Mouse (Mus musculus) stomach, embryonic 14.5 days (tissue): Measurements from ENCODE around the gene Cntn6. TPM values are rescaled to one million over a fixed set of nuclear protein-coding genes. Genes with fewer than 3 reads are reported as not detected.

Source experiments
- ATAC-seq: fragments of 200-750 bp; cut with Nextera tagmentation; 2 replicates; pipeline ENCODE4 v1.8.0; 2017; ENCODE audit warnings: low read depth, moderate TSS enrichment; ENCODE audit not compliant: insufficient number of reproducible peaks, insufficient read depth, low FRiP score
- H3K27ac ChIP-seq: fragments of 300-500 bp; sonication (generic); 2 replicates; pipeline ENCODE4 v1.5.1; 2014; ENCODE audit warnings: mild to moderate bottlenecking, low read length, moderate library complexity, mixed read lengths
- H3K27me3 ChIP-seq: fragments of 300-500 bp; sonication (generic); 2 replicates; pipeline ENCODE4 v1.6.1; 2014; ENCODE audit warnings: low read length, control low read depth, mixed read lengths; ENCODE audit not compliant: control insufficient read depth, insufficient read depth
- H3K36me3 ChIP-seq: fragments of 300-500 bp; sonication (generic); 2 replicates; pipeline ENCODE4 v1.6.1; 2014; ENCODE audit warnings: mild to moderate bottlenecking, control low read depth, low read length, moderate library complexity, mixed read lengths; ENCODE audit not compliant: control insufficient read depth, insufficient read depth
- H3K4me1 ChIP-seq: fragments of 300-500 bp; sonication (generic); 2 replicates; pipeline ENCODE4 v1.6.1; 2014; ENCODE audit warnings: low read length, control low read depth, mixed read lengths; ENCODE audit not compliant: control insufficient read depth, insufficient read depth
- H3K4me2 ChIP-seq: fragments of 300-500 bp; sonication (generic); replicated peaks from 2 replicates; pipeline ENCODE4 v1.6.1; 2014; ENCODE audit warnings: low read depth, low read length, control low read depth
- H3K4me3 ChIP-seq: fragments of 300-500 bp; sonication (generic); 2 replicates; pipeline ENCODE4 v1.5.1; 2014; ENCODE audit warnings: low read depth, low read length, control low read depth
- H3K9ac ChIP-seq: fragments of 300-500 bp; sonication (generic); replicated peaks from 2 replicates; pipeline ENCODE4 v1.6.1; 2014; ENCODE audit warnings: low read depth, mild to moderate bottlenecking, control low read depth, low read length, moderate library complexity, mixed read lengths
- H3K9me3 ChIP-seq: fragments of 300-500 bp; sonication (generic); 2 replicates; pipeline ENCODE4 v1.6.1; 2016; ENCODE audit warnings: low read depth, low read length, control low read depth; ENCODE audit not compliant: control insufficient read depth
- WGBS: fragments of 180-500 bp; shearing (Covaris S2); extraction: QIAGEN DNeasy Blood & Tissue Kit; methylation state at CpG from one replicate; pipeline ENCODE4 v1.1.7; 2014; 5-methylcytosine and 5-hydroxymethylcytosine counted together
- polyA plus RNA-seq: library from polyadenylated mRNA; unstranded; fragments of >200 nt; fragmentation: Nextera tagmentation; extraction: Ambion mirVana; gene quantifications from 2 replicates; pipeline ENCODE4 v1.2.1, GENCODE M21; 2014

The Cntn6 gene
- polyA plus RNA-seq, 1 experiment from 2014 or later = 0.94 TPM

DNA sequence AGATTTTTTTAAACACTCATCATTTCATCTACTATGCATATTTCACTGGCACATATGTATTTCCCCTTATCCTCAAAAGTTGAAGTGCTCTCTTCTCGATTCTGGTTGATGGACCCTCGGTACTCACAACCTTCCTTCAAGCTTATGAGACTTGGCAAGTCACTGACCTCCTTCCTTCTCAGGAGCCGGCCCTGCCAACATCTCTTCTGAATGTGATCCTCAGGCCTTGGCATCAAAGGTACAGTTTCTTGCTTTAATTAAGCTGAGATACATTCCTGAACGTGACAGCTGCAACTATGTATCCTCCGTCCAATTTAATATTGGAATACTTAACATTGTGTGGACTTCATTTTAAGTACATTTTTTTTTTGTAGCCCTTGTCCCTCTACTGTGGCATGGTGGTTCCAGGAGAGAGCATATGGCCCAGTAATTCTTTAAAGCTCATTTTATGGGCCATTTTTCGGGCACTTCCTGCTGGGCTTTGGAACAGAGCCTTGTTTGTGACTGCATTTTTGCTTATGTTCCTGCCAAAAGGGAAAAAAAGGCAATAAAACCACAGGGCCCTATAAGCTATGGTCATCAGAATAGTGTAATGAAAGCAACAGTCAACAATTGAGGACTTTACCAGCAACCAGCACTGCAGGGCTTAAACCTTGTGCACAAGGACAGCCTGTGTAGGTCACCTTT, 196.0 kb downstream of the Cntn6 start:
- no peak for ATAC-seq
- Histone ChIP-seq H3K36me3 (no peaks in the 10 kb centered on the region), H3K9me3 (no peaks in the 10 kb centered on the region), H3K4me1 (no peaks in the 10 kb centered on the region), H3K27ac (no peak overlapping the region), H3K4me2 (no peak overlapping the region), H3K27me3 (no peaks in the 10 kb centered on the region), H3K4me3 (no peak overlapping the region), H3K9ac (no peak overlapping the region)
- WGBS = 82% methylated on average over 6 of the region's 6 CpGs

DNA sequence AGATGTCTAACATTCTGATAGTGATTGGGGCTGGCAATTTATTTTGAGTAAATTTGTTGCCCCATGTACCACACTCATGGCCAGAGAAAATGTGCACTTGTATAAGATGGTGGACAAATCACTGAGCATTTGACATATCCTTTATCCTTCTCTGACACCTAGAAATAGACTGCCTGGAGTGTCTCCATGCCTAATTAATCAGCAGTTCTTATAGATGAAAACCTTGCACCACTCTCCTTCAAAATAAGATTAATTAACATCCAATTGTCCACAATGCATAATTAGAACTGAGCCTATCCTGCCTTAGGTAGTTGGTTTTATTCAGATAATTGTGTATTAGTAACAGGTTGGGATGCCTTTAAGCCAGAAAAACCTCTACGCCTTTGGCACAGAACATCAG, 236.0 kb downstream of the Cntn6 start:
- H3K36me3 ChIP-seq = no peaks in the 10 kb centered on the region
- H3K9me3 ChIP-seq = no peaks in the 10 kb centered on the region
- H3K4me1 ChIP-seq = no peaks in the 10 kb centered on the region
- H3K4me2 ChIP-seq = no peak overlapping the region
- ATAC-seq = no peak
- 89% methylated on average over 1 of the region's 1 CpGs for WGBS
- H3K4me3 ChIP-seq = no peak overlapping the region
- H3K27me3 ChIP-seq = no peaks in the 10 kb centered on the region
- H3K9ac ChIP-seq = no peak overlapping the region
- H3K27ac ChIP-seq = no peak overlapping the region

DNA sequence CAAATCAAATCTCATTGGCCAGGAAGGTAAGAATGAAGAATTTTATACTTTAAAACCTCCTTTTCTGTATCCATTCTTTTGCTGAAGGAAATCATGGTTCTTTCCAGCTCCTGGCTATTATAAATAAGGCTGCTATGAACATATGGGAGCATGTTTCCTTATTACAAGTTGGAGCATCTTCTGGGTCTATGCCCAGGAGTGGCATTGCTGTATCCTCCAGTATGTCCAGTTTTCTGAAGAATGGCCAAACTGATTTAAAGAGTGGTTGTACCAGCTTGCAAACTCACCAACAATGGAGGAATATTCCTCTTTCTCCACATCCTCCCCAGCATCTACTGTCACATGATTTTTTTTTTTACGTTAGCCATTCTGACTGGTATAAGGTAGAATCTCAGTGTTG, 241.7 kb downstream of the Cntn6 start:
- H3K27me3 ChIP-seq = no peaks in the 10 kb centered on the region
- no peak overlapping the region for H3K9ac ChIP-seq
- no peak overlapping the region for H3K4me2 ChIP-seq
- no peaks in the 10 kb centered on the region for H3K9me3 ChIP-seq
- no peak overlapping the region for H3K27ac ChIP-seq
- no peak for ATAC-seq
- WGBS = 90% methylated on average over 1 of the region's 1 CpGs
- H3K36me3 ChIP-seq = no peaks in the 10 kb centered on the region
- no peak overlapping the region for H3K4me3 ChIP-seq
- no peaks in the 10 kb centered on the region for H3K4me1 ChIP-seq

DNA sequence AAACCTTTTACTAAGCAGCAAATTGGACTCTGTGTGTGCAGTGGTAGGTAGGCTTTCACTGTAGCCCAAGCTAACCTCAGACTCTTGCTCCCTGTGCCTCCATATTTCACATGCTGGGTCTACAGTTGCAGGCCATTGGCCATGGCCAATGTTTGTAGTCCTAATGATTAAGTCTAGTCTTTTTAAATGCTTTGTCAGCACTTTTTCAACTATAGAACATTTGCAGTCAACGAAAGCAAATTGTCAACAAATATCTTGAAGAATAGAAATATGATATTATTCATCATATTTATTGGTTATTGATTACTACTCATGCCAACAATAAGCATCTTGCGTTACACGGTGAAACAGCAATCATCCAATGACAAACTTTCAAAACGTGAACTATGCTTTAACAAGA, 246.4 kb downstream of the Cntn6 start:
- Histone ChIP-seq H3K27me3 (no peaks in the 10 kb centered on the region), H3K36me3 (no peaks in the 10 kb centered on the region), H3K4me3 (no peak overlapping the region), H3K4me1 (no peaks in the 10 kb centered on the region), H3K27ac (no peak overlapping the region), H3K4me2 (no peak overlapping the region), H3K9ac (no peak overlapping the region), H3K9me3 (no peaks in the 10 kb centered on the region)
- ATAC-seq = no peak
- 88% methylated on average over 4 of the region's 4 CpGs for WGBS

DNA sequence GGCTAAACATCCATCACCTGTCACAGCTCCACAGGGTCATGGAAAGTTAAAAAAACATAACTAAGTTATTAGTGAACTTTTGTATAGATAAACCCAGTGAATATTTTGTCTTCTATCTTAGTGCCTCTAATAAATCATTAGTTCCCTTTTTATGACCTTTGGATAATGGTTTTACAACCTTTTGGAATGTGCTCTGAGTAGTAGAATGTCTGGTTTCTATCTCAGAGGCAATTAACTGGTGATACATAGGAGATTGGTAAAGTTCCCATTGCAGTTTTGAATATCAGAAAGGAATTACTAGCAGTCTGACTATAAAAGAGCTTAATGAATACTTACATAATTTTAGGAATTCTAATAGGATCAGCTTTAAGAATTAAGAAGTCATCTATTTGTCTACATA, 265.5 kb downstream of the Cntn6 start:
- Histone ChIP-seq H3K9me3 (no peaks in the 10 kb centered on the region), H3K27me3 (no peaks in the 10 kb centered on the region), H3K27ac (no peak overlapping the region), H3K4me2 (no peak overlapping the region), H3K4me3 (no peak overlapping the region), H3K9ac (no peak overlapping the region), H3K4me1 (no peaks in the 10 kb centered on the region), H3K36me3 (no peaks in the 10 kb centered on the region)
- ATAC-seq = no peak

DNA sequence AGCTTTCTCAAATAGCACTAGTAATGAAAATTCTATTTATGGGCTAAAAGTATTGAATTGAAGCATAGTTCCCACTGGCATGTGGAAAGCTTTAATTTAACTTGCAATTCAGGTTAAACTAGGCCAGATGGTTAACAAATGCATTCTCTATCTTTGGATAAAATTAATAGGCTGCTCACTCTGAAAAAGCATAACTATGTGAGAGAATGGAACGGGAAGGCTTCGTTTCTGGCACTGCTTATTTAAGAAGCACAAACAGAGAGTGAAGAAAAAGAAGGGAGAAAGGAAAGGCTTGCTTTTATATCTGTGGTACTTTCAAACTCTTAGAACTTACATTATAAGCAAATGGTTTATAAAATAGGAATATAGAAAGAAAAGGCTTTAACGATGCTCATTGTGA, 268.6 kb downstream of the Cntn6 start:
- Histone ChIP-seq H3K4me3 (no peak overlapping the region), H3K4me1 (no peaks in the 10 kb centered on the region), H3K27me3 (no peaks in the 10 kb centered on the region), H3K9me3 (no peaks in the 10 kb centered on the region), H3K4me2 (no peak overlapping the region), H3K27ac (no peak overlapping the region), H3K36me3 (no peaks in the 10 kb centered on the region), H3K9ac (no peak overlapping the region)
- no peak for ATAC-seq
- WGBS = 70% methylated on average over 3 of the region's 3 CpGs

DNA sequence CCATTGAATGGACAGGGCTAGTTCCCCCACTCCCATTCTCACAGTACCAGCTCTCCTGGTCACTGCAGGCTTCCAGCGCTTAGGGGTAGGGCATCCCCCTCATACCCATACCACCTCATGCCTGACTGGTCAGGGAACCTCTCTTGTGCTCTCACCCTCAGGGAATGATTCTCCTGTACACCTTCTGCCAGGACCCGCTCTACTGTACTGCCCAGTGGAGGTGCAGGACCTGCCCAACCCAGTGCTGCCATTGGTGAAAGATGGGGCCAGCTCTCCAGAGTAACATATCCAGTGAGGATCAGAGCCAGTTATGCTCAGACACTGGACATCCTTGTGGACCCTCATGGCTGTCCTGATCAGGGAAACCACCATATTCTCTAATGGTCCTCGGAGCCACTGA, 291.3 kb downstream of the Cntn6 start:
- 87% methylated on average over 3 of the region's 3 CpGs for WGBS
- ATAC-seq = no peak
- Histone ChIP-seq H3K4me1 (no peaks in the 10 kb centered on the region), H3K9me3 (no peaks in the 10 kb centered on the region), H3K9ac (no peak overlapping the region), H3K27ac (no peak overlapping the region), H3K4me2 (no peak overlapping the region), H3K36me3 (no peaks in the 10 kb centered on the region), H3K27me3 (no peaks in the 10 kb centered on the region), H3K4me3 (no peak overlapping the region)

DNA sequence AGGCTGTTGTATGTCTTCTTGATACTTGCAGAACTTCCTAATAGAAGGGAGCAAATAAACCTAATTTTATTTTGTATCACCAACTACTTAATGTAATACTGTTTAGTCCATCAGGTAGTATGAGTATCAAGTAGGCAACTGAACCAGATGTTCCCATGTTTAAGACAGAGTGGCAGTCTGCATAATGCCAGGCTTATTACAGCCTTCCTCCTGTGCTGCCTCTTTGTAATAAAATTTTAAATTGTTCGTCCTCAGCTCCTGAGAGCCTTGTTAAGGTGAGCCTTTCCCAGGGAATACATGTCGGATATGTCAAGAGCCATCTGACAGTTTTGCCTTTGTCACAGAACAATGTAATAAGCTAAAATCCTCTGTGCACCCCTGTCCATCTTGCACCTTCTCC, 294.9 kb downstream of the Cntn6 start:
- Histone ChIP-seq H3K9ac (no peak overlapping the region), H3K36me3 (no peaks in the 10 kb centered on the region), H3K4me1 (no peaks in the 10 kb centered on the region), H3K27ac (no peak overlapping the region), H3K9me3 (no peaks in the 10 kb centered on the region), H3K27me3 (no peaks in the 10 kb centered on the region), H3K4me2 (no peak overlapping the region), H3K4me3 (no peak overlapping the region)
- WGBS = 66% methylated on average over 2 of the region's 2 CpGs
- no peak for ATAC-seq

DNA sequence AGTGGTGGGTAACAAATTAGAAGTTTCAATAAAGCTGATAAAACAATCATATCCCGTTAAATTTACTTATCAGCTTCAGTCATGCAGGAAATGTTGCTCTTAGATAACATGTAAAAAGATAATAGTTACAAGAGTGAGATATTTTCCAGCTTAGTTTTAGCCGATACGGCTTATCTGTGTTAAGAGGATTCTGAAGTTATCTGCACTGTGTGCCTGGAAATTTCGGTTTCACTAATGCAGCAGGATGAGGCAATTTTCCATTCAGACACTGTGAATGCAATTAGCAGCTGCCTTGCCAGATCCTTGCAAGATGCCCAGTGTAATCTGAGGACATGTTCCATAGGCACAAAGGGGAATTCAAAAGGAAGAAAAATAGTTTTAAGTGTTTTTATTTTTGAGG, 315.9 kb downstream of the Cntn6 start:
- WGBS = 49% methylated on average over 4 of the region's 4 CpGs
- no peaks in the 10 kb centered on the region for H3K4me1 ChIP-seq
- H3K4me3 ChIP-seq = no peak overlapping the region
- H3K4me2 ChIP-seq = no peak overlapping the region
- ATAC-seq = no peak
- H3K9me3 ChIP-seq = no peaks in the 10 kb centered on the region
- H3K36me3 ChIP-seq = no peaks in the 10 kb centered on the region
- H3K9ac ChIP-seq = no peak overlapping the region
- no peak overlapping the region for H3K27ac ChIP-seq
- no peaks in the 10 kb centered on the region for H3K27me3 ChIP-seq
